Mouse (Mus musculus): ENCODE measurements at regions not wholly inside any gene's neighbourhood (a gene's known extent, or its start where the extent isn't known, plus 50 kb on each side); places are given as distances from the start of the nearest gene placed in this dataset.

GRCm38 (mm10) chr4:150800774-150801173, 52.9 kb upstream of the Errfi1 start:
- TF ChIP-seq CTCF (IDR thresholded peaks at IDR 0.05; ENCODE audit: control insufficient read depth, insufficient read depth, insufficient replicate concordance, low read depth, low read length) (no peak), POLR2A (IDR thresholded peaks at IDR 0.05; ENCODE audit: control insufficient read depth, low read depth, low read length) (no peak)
